Mouse (Mus musculus) layer of hippocampus, adult 2 months (tissue): ENCODE data around the gene Arl5a. TPM values are rescaled to one million over a fixed set of nuclear protein-coding genes. Genes with fewer than 3 reads are reported as not detected.

Experiments used
- DNase-seq, 2 experiments: peaks; one replicate each; pipeline ENCODE4 v3.0.0; 2022; ENCODE audit warnings: low spot score in 2 of 2
- H3K27ac ChIP-seq: fragments of 200-600 bp; 2 replicates; pipeline ENCODE4 v1.8.1; 2022
- H3K4me3 ChIP-seq: fragments of 200-600 bp; 2 replicates; pipeline ENCODE4 v1.8.1; 2022; ENCODE audit warnings: mild to moderate bottlenecking
- CTCF ChIP-seq: fragments of 200-600 bp; conservative IDR thresholded peaks from 2 replicates; pipeline ENCODE4 v1.8.1; 2022; ENCODE audit warnings: antibody characterized with exemption, mild to moderate bottlenecking, moderate library complexity
- total RNA-seq, 2 experiments: library from RNA; stranded (reverse); gene quantifications; 2 replicates each; pipeline ENCODE4 v1.2.3; 2021

Arl5a gene
- total RNA-seq, 2 experiments from 2014 or later, result 58.2 to 61.6 TPM

DNA sequence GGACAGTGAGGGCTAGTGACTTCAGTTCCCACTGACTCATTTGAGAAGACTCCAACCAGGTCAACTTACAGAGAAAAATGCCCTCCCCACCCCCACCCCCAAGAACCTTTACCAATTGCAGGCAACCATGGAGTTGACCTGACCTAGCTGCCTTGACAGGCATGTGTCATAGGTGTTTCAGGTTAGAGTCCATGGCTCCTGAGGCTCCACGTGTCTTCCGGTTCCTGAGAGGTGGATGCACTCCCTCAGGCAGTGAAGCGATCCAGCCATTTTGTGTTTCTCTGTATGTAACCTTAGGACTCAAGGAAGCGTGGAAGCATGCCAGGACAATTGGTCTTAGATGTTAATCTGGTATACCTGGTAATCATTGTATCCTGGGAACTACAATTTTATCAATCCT lies 13.7 kb upstream of the Arl5a start:
- DNase-seq, result no peak
- no peak for TF ChIP-seq CTCF
- Histone ChIP-seq H3K27ac (no peak overlapping the region), H3K4me3 (no peak overlapping the region)

DNA sequence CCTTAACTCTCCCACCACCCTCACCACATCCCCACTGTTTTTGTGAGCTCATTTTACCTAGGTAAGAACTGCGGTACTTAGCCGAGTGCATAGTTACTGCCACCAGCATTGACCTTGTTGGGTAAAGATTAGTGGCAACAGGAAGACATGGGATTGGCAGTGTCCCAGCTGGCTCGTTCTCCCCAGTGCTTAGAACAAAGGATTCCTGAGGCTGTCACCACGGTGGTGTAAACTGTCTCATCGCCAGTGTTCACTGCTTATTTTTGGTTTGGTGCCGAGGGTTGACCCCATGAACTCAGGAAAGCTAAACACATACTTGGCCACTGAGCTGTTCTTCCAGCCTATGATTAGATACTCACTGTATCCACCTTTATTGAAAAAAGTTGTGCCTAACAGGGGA lies 13.3 kb upstream of the Arl5a start:
- Histone ChIP-seq H3K4me3 (no peak overlapping the region), H3K27ac (no peak overlapping the region)
- DNase-seq, result no peak
- no peak for TF ChIP-seq CTCF

DNA sequence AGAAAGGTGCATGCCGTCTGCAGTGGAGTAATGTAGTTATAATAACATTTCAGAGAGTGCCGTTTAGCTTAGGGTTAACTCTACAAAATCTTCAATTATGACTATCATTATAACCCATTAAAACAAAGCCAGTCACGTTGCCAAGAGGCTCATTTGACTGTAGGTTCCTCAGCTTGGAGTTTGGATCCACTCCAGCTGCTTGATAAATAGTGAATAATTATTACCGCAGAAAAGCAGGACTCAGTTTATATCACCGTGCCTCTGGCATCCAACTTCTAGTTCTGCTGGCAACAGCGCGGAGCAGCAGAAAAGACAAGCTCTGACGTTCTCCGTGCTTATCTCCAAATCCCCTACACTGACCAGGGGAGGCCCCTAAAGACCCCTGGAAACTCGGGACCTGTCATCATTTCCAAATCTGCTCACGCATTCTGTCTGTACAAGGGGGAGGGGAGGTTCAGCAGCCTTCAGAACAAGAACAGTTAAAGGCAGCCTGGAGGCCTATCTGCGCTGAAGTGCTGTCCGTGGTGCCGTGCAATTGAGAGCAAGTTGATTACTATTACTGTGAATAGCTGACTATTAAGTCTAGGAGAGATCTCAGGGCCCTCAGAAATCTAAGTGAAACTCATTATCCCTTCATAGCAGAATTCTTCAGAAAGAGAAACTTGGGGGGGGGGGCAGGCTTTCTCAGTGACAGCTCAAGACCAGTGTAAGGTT lies 11.4 kb upstream of the Arl5a start:
- no peak overlapping the region for H3K4me3 ChIP-seq
- TF ChIP-seq CTCF, result no peak
- H3K27ac ChIP-seq, result peak overlapping the region; percentile 28; the same call in 1 of the 2 replicates
- DNase-seq, result no peak

DNA sequence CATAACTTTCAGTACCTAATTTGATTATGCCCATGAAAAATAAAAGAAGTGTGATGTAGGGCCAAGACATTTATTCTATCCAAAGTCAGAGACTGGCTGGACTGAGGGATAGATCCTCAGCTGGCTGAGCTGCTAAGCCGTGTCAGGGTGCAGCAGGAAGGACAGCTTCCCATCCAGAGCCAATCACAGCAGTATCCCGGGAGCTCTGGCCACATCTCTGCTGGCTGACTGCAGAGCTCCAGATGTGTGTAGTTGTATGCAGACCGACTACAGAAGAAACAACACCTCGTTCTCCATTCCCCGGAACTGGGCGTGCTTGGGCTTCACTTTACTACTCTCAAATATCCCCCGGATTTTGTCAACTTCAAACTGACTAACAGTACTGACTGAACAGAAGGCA lies 8.7 kb upstream of the Arl5a start:
- no peak for DNase-seq
- no peak overlapping the region for H3K4me3 ChIP-seq
- TF ChIP-seq CTCF, result no peak
- no peak overlapping the region for H3K27ac ChIP-seq

DNA sequence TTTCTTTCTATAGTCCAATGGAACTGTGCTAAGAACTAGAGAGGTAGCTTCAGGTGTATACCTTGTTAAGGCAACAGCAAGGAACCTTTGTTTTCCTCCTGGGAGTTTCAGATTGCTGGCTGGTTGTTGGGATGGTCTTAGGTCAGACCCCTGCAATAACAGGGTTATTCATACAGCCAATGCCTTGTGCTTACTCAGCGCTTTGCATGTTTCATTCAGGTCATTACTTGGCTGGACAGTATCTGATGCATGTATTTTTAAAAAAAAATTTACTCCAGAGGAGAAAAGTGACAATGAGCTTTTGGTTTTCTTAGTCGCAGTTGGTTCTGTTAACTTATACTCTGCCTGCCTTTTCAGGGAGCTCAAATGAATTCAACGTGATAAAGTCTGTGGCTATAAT lies 2.7 kb upstream of the Arl5a start:
- no peak for DNase-seq
- Histone ChIP-seq H3K27ac (no peak overlapping the region), H3K4me3 (no peak overlapping the region)
- TF ChIP-seq CTCF, result no peak

DNA sequence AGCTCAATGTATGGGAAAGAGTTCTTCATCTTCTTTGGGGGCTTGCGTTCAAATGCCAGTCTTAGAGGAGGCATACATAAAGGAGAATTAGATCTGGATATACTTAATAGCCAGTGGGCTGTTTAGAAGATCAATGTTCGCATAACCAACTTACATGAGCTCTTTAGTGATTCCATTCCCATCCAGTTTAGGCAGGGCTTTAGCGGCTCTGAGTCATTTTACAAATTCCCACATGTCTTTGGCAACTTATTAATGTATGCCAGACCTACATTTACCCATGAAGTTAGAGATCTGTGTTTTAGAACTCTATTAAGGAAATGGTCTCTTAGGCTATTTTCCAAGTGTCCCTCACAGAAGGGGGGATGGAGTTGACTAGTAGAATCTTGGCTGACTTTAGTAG lies 1.3 kb upstream of the Arl5a start:
- DNase-seq, result no peak

DNA sequence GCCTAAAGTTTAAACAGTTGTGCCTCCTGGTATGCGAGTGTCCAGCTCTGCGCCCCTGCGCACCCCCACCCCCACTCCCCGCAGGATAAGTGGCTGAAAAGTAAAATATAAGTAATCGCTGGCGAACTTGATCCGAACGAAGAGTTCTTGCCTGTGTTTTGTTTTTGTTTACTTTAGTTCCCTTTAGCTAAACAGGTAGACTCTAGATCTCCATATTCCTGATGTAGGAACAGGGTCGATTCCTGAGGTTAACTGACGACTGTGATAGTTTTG lies 758 bp upstream of the Arl5a start:
- Histone ChIP-seq H3K4me3 (peak overlapping the region; percentile 97), H3K27ac (peak overlapping the region; percentile 91)
- no peak for TF ChIP-seq CTCF
- DNase-seq, result no peak

More for the DNA sequence above, 1.3 kb upstream of the Arl5a start:
- Histone ChIP-seq H3K27ac (no peak overlapping the region), H3K4me3 (no peak overlapping the region)
- TF ChIP-seq CTCF, result no peak

DNA sequence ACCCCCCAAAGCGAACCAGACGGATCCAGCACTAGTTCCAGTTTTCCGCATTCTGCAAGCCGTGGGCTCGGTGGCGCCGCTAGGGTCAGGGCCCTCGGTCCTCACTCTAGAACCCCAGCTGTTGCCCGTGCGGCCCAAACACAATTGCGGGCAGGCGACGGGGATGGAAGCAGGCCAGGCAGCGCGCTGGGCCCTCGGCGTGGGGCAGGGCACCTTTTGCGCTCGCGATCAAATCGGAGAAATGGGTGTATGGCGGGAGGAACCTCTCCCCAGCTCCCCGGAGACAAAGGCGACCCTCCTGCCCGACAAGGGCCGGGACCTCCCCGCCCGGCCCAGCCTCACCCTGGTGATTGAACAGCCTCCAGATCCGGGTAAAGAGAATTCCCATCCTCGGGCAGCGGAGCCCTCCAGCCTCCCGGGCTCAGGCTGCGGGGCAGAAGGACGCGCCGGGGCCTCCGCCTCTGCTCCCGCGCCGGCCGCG lies 413 bp downstream of the Arl5a start:
- no peak for TF ChIP-seq CTCF
- peak overlapping the region; percentile 90 for H3K27ac ChIP-seq
- DNase-seq, result peak in 1 of 2 experiments; percentile 34
- H3K4me3 ChIP-seq, result peak overlapping the region; percentile 97

DNA sequence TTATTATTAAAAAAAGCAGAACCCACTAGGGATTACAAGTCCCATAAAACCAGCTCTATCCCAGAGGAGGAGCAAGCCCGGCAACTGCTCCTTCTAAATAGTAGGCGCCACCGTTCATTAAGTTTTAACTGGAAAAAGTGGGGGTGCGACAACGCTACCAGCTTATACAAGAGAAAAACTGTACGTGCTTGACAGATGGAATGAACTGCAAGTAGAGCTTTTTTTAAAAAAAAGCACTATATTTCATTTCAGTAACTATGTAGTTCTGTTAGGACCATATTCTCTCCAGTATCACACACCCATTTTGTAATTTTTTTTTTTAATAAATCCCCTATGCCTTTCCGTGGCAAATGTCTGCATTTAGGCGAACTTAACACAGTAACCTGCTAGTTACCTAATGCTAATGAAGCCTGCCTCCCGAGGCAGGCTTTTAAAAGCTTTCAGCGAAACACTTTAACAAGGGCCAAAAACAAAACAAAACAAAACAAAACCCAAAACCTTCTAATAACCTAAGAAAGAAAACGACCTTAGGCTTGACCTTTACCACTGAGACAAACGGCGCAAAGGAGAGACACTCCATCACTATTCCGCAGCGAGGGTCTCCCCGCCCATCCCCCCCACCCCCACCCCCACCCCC lies 972 bp downstream of the Arl5a start:
- Histone ChIP-seq H3K27ac (peak overlapping the region; percentile 90), H3K4me3 (peak overlapping the region; percentile 97)
- no peak for DNase-seq
- TF ChIP-seq CTCF, result no peak

DNA sequence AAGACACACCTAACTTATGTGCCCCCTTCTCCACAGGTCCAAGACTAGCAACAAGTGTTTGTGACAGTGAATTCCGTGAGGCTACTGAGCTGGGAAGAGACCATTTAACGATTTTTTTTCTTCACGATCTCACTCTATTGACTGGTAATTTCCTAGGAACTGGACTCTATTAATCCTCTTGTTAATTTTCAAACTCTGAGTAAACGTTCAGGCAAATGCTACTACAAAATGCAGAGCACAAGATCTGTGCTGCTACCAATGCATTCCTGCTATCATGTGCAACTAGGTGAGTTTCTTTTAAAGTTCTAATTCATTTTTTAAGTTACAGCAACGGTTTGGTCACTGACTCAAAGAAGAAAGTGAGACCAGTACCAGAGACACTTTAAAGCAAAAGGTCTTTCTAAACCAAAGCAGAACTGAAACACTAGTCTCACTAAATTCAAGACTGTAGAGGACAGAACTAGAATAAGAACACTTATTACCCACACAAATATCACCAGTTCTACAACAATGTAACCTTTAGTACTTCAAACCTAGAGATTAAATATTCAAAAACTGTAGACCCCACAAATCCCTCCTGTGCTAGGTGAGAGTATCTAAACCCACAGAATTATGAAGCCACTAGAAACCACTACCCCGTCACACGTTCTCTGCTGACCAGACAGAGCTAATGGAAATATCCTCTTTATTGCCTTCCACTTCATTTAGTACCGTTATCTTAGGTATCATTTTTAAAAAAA lies 1.7 kb downstream of the Arl5a start:
- Histone ChIP-seq H3K4me3 (peak overlapping the region; percentile 97), H3K27ac (peak overlapping the region; percentile 90)
- DNase-seq, result no peak
- no peak for TF ChIP-seq CTCF

DNA sequence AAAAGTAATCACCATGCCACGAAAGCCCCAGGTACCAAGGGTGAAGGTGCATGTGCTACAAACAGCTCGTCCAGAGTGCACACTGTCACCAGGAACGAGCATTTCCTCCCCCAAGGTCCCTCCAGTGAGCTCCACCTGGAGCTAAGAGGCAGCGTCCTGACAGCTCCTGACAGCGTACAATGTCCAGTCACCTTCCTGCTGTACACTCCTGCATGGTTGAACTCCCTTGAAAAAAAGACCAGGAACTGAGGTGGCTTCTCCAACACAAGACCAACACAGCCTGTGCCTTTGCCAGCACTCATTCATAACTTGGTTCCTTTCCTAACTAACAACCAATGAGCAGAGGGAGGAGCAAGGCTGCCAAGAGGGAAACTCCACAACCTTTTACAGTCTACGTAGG lies 3.5 kb downstream of the Arl5a start:
- no peak overlapping the region for H3K4me3 ChIP-seq
- no peak for DNase-seq

DNA sequence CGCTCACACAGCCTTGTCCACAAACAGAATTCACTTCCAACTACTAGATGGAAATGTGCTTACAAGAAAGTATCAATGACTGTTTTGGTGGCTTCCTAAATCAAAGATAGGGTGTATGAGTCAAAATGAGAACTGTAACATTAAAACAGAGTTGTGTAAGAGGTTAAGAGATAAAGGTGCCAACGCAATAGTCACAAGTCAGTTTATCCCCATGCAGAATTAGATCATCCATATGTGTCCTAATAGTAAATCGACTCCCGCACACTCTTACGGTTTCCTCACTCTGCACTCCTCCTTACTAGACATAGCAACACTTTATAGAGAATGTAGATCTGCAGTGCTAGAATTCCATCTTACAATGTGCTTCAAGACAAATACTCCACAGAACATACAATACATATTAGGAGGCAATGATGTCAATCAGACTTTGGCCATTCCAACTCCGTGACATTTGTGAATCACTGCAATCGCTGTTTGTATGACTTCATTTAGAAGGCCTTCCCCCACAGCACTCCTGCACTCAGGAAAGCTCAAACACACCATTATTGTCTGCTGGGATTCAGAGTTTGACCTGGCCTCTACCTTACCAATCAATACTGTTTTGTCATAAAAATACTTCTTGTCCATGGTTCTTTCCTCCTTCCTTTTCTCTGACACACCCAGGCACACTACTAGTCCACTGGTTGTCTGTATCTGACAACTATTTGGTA lies 4.5 kb downstream of the Arl5a start:
- no peak for DNase-seq
- no peak for TF ChIP-seq CTCF
- Histone ChIP-seq H3K27ac (no peak overlapping the region), H3K4me3 (no peak overlapping the region)

More for the DNA sequence above, 3.5 kb downstream of the Arl5a start:
- H3K27ac ChIP-seq, result no peak overlapping the region
- no peak for TF ChIP-seq CTCF

DNA sequence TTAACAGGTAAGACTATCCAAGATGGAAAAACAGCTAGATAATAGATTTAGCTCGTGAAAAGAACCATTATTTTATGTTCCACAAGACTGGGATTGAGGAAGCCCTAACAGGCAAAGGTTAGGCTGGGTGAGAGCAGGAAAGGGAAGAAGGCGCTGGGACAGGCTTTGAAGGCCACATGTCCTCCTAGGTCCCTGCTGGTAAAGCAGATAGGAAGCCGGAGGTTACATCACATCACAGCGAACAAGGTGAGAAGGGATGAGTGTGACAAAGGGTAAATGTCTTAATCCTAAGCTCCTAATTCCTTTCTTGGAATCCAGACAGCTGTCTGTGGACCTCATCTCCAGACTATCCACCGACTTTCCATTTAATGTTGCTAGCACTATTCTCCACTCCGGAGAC lies 5.4 kb downstream of the Arl5a start:
- H3K4me3 ChIP-seq, result no peak overlapping the region
- H3K27ac ChIP-seq, result no peak overlapping the region
- TF ChIP-seq CTCF, result no peak
- no peak for DNase-seq
